Mouse (Mus musculus): ENCODE data around the gene Agrn. TPM values are rescaled to one million over a fixed set of nuclear protein-coding genes. Genes with fewer than 3 reads are reported as not detected.

Agrn gene
- total and polyA plus RNA-seq, 3 experiments, result 1.7 to 10.6 (median 3.4) TPM

- no peaks in the 10 kb centered on the region for H3K9me3 ChIP-seq (replicated peaks; ENCODE audit: low read length)
- no peak overlapping the region for H3K9ac ChIP-seq (ENCODE audit: insufficient read depth, low read depth)
- no peak overlapping the region for H3K4me2 ChIP-seq (ENCODE audit: insufficient read depth, low read depth, poor library complexity, severe bottlenecking)
- H3K36me3 ChIP-seq (replicated peaks in 1 of 2; ENCODE audit: control insufficient read depth in 1 of 2, insufficient read depth in 1 of 2, low read length in 1 of 2), result peaks cover 4 to 8% of the 10 kb centered on the region in 2 experiments
- no peaks in the 10 kb centered on the region for H3K79me2 ChIP-seq (replicated peaks; ENCODE audit: control insufficient read depth, extremely low read depth, insufficient read depth, poor library complexity, severe bottlenecking)
- dilution Hi-C loops (cut with MboI; ENCODE audit: extremely low pct_ligation_motif_present, extremely low pct_unique_long_range_greater_than_20kb, low sequenced_read_pairs) (no loop called here), in situ Hi-C loops (cut with MboI; ENCODE audit: low pct_ligation_motif_present, low pct_unique_long_range_greater_than_20kb, low sequenced_read_pairs) (no loop called here)
- DNase-seq (ENCODE audit: extremely low read depth), result no peak
- H3K4me3 ChIP-seq (replicated peaks in 1 of 3; ENCODE audit: low read depth in 2 of 3, low read length in 2 of 3, poor library complexity in 1 of 3), result no peak overlapping the region
- TF ChIP-seq HCFC1 (IDR thresholded peaks at IDR 0.05; ENCODE audit: low read depth, low read length), result no peak
- no peak for TF ChIP-seq JUN (IDR thresholded peaks at IDR 0.05; ENCODE audit: insufficient read depth, low read depth, low read length)
- no peak for TF ChIP-seq SMC3 (IDR thresholded peaks at IDR 0.05; ENCODE audit: low read depth, low read length)
- TF ChIP-seq E2F4 (IDR thresholded peaks at IDR 0.05; ENCODE audit: insufficient replicate concordance, low read depth, low read length), result no peak
- TF ChIP-seq RAD21 (IDR thresholded peaks at IDR 0.05; ENCODE audit: low read depth, low read length), result no peak
- no peak for TF ChIP-seq CTCF (conservative IDR thresholded peaks at IDR 0.05 in 1 of 2, IDR thresholded peaks at IDR 0.05 in 1 of 2; ENCODE audit: low read depth in 2 of 2, low read length in 2 of 2)
- TF ChIP-seq MAZ (IDR thresholded peaks at IDR 0.05; ENCODE audit: low read depth, low read length), result no peak
- no peak for TF ChIP-seq EP300 (IDR thresholded peaks at IDR 0.05; ENCODE audit: low read length)
- no peak for TF ChIP-seq CHD2 (IDR thresholded peaks at IDR 0.05; ENCODE audit: low read length)
- no peak for TF ChIP-seq UBTF (IDR thresholded peaks at IDR 0.05; ENCODE audit: low read depth, low read length)
- no peak for TF ChIP-seq POLR2AphosphoS2 (IDR thresholded peaks at IDR 0.05; ENCODE audit: low read depth, low read length)
- no peak for TF ChIP-seq ZC3H11A (IDR thresholded peaks at IDR 0.05; ENCODE audit: low read depth, low read length)
- TF ChIP-seq KAT2A (IDR thresholded peaks at IDR 0.05; ENCODE audit: insufficient replicate concordance, low read length), result no peak
- TF ChIP-seq ETS1 (conservative IDR thresholded peaks at IDR 0.05; ENCODE audit: low read depth, low read length), result no peak
- no peak for TF ChIP-seq IRF4 (IDR thresholded peaks at IDR 0.05; ENCODE audit: low read depth, low read length)
- TF ChIP-seq MXI1 (IDR thresholded peaks at IDR 0.05; ENCODE audit: low read depth, low read length), result no peak
- H3K27me3 ChIP-seq (replicated peaks), result no peaks in the 10 kb centered on the region
- H3K27ac ChIP-seq (ENCODE audit: insufficient read depth, low read depth), result no peak overlapping the region
- peaks cover 0 to 36% of the 10 kb centered on the region in 2 experiments; a peak in 2 of 4 replicates for H3K4me1 ChIP-seq (ENCODE audit: control insufficient read depth in 1 of 2, insufficient read depth in 2 of 2)
Observed at GRCm38 (mm10) chr4:156183747-156184146, 13.5 kb downstream of the Agrn start.

- no peak for DNase-seq (ENCODE audit: extremely low read depth)
- in situ Hi-C loops (cut with MboI; ENCODE audit: low pct_ligation_motif_present, low pct_unique_long_range_greater_than_20kb, low sequenced_read_pairs) (loop anchor here (10.0 kb wide), 1 partner anchor 53 kb away; no protein-coding TSS in a partner anchor), dilution Hi-C loops (cut with MboI; ENCODE audit: extremely low pct_ligation_motif_present, extremely low pct_unique_long_range_greater_than_20kb, low sequenced_read_pairs) (no loop called here)
- TF ChIP-seq TCF12 (IDR thresholded peaks at IDR 0.05; ENCODE audit: low read depth, low read length) (no peak), E2F4 (IDR thresholded peaks at IDR 0.05; ENCODE audit: insufficient replicate concordance, low read depth, low read length) (no peak), CHD1 (IDR thresholded peaks at IDR 0.05; ENCODE audit: low read depth, low read length) (no peak), NELFE (IDR thresholded peaks at IDR 0.05; ENCODE audit: low read depth, low read length) (no peak), GABPA (IDR thresholded peaks at IDR 0.05; ENCODE audit: insufficient replicate concordance, low read depth, low read length) (no peak), CTCF (conservative IDR thresholded peaks at IDR 0.05 in 1 of 2, IDR thresholded peaks at IDR 0.05 in 1 of 2; ENCODE audit: low read depth in 2 of 2, low read length in 2 of 2) (no peak), JUN (IDR thresholded peaks at IDR 0.05; ENCODE audit: insufficient read depth, low read depth, low read length) (no peak), RAD21 (IDR thresholded peaks at IDR 0.05; ENCODE audit: low read depth, low read length) (no peak), MAZ (IDR thresholded peaks at IDR 0.05; ENCODE audit: low read depth, low read length) (no peak), RCOR1 (conservative IDR thresholded peaks at IDR 0.05; ENCODE audit: low read depth, low read length) (no peak), ELF1 (IDR thresholded peaks at IDR 0.05; ENCODE audit: low read depth, low read length) (no peak), UBTF (IDR thresholded peaks at IDR 0.05; ENCODE audit: low read depth, low read length) (no peak), ZC3H11A (IDR thresholded peaks at IDR 0.05; ENCODE audit: low read depth, low read length) (no peak), SMC3 (IDR thresholded peaks at IDR 0.05; ENCODE audit: low read depth, low read length) (no peak)
- Histone ChIP-seq H3K4me1 (ENCODE audit: control insufficient read depth in 1 of 2, insufficient read depth in 2 of 2) (peaks cover 0 to 8% of the 10 kb centered on the region in 2 experiments; a peak in 2 of 4 replicates), H3K9ac (ENCODE audit: insufficient read depth, low read depth) (no peak overlapping the region), H3K27ac (ENCODE audit: insufficient read depth, low read depth) (no peak overlapping the region), H3K9me3 (replicated peaks; ENCODE audit: low read length) (no peaks in the 10 kb centered on the region), H3K36me3 (replicated peaks in 1 of 2; ENCODE audit: control insufficient read depth in 1 of 2, insufficient read depth in 1 of 2, low read length in 1 of 2) (peaks cover 15 to 56% of the 10 kb centered on the region in 2 experiments), H3K4me3 (replicated peaks in 1 of 3; ENCODE audit: low read depth in 2 of 3, low read length in 2 of 3, poor library complexity in 1 of 3) (no peak overlapping the region), H3K79me2 (replicated peaks; ENCODE audit: control insufficient read depth, extremely low read depth, insufficient read depth, poor library complexity, severe bottlenecking) (no peaks in the 10 kb centered on the region), H3K27me3 (replicated peaks) (no peaks in the 10 kb centered on the region), H3K4me2 (ENCODE audit: insufficient read depth, low read depth, poor library complexity, severe bottlenecking) (no peak overlapping the region)
Observed at GRCm38 (mm10) chr4:156177630-156178029, 19.7 kb downstream of the Agrn start.
